9 mouse cellular contexts compared by ENCODE assay signal in the genomic region with DNA sequence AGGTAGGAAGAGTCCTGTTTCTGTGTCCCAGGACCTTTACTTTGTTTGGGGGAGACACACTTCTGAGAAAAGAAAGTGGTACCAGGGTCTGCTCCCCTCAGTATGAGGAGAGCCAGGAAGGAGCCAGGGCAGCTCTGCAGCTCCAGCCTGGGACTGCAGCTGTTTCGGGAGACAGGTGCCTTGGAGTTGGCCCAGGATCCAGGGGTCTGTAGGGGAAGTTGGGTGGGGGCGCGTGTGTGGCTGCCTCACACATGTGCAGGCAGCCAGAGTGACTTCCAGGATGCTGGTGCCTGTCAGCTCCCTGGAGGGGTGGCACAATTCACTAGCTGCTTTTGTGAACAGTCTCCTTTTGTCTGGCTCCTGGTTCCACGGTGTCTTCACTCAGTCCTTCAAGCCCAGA. TPM values are rescaled to one million over a fixed set of nuclear protein-coding genes. Genes with fewer than 3 reads are reported as not detected.
DNase-seq lines count a peak whose midpoint lies in the region; ATAC-seq and TF ChIP-seq lines count a peak whose summit lies in the region.
"Had no signal": no experiment of that assay in that cellular context is flagged by ENCODE, and none has a peak within 500 bp of the region (broad histone marks: within the 10 kb centered on the region; RNA-seq: fewer than 3 reads in every experiment).

No protein-coding gene starts in this region.

- H3K4me3 ChIP-seq in heart, embryonic 11.5 days (ENCODE audit: low read depth, low read length): peak overlapping the region; percentile 67
- H3K4me3 ChIP-seq in E14TG2a.4 (replicated peaks; ENCODE audit: low read length): peak overlapping the region; percentile 79
- H3K4me3 ChIP-seq in forebrain, embryonic 16.5 days (replicated peaks; ENCODE audit: low read length): peak overlapping the region; percentile 60
- no peak overlapping the region for H3K4me3 ChIP-seq in liver, embryonic 16.5 days (ENCODE audit: low read depth, low read length)

- H3K9me3 ChIP-seq in heart, embryonic 11.5 days (replicated peaks; ENCODE audit: control insufficient read depth, low read length): no peaks in the 10 kb centered on the region
- H3K9me3 ChIP-seq in E14TG2a.4 (ENCODE audit: low read length): no peaks in the 10 kb centered on the region
- H3K9me3 ChIP-seq in forebrain, embryonic 16.5 days (ENCODE audit: control insufficient read depth, low read length): no peaks in the 10 kb centered on the region
- H3K9me3 ChIP-seq in liver, embryonic 16.5 days (replicated peaks; ENCODE audit: control insufficient read depth, low read length): no peaks in the 10 kb centered on the region

- H3K27ac ChIP-seq in heart, embryonic 11.5 days (ENCODE audit: low read depth, low read length): no peak overlapping the region
- no peak overlapping the region for H3K27ac ChIP-seq in forebrain, embryonic 16.5 days (ENCODE audit: low read length)
- H3K27ac ChIP-seq in liver, embryonic 16.5 days (ENCODE audit: low read length): no peak overlapping the region

- H3K36me3 ChIP-seq in heart, embryonic 11.5 days (ENCODE audit: control insufficient read depth, insufficient read depth, low read length): no peaks in the 10 kb centered on the region
- no peaks in the 10 kb centered on the region for H3K36me3 ChIP-seq in E14TG2a.4 (ENCODE audit: insufficient read depth, low read length)
- H3K36me3 ChIP-seq in forebrain, embryonic 16.5 days (ENCODE audit: control insufficient read depth, insufficient read depth): no peaks in the 10 kb centered on the region
- H3K36me3 ChIP-seq in liver, embryonic 16.5 days (ENCODE audit: control insufficient read depth, insufficient read depth): no peaks in the 10 kb centered on the region

- no peak for ATAC-seq in heart, embryonic 11.5 days (replicated peaks; ENCODE audit: insufficient number of reproducible peaks, low FRiP score, low TSS enrichment)
- peak; percentile 16; the same call in 1 of the 2 replicates for ATAC-seq in forebrain, embryonic 16.5 days
- no peak for ATAC-seq in liver, embryonic 16.5 days (ENCODE audit: low read depth)
- no peak for ATAC-seq in erythroblast, adult 5-6 weeks (replicated peaks; ENCODE audit: low FRiP score, poor library complexity, severe bottlenecking)

- no peak for DNase-seq in heart, postnatal 10 days
- no peak for DNase-seq in MN1 (ENCODE audit: low spot score)
- DNase-seq in layer of hippocampus, postnatal 25 days (ENCODE audit: extremely low spot score in 1 of 2, low spot score in 1 of 2): no peak

- peaks cover 43% of the 10 kb centered on the region for H3K27me3 ChIP-seq in heart, embryonic 11.5 days (ENCODE audit: control insufficient read depth, insufficient read depth, low read length)
- H3K27me3 ChIP-seq in E14TG2a.4 (ENCODE audit: insufficient read depth, low read length): peaks cover 76% of the 10 kb centered on the region
- no peaks in the 10 kb centered on the region for H3K27me3 ChIP-seq in forebrain, embryonic 16.5 days (replicated peaks; ENCODE audit: control insufficient read depth, insufficient read depth, low read length)
- H3K27me3 ChIP-seq in liver, embryonic 16.5 days (ENCODE audit: control insufficient read depth, insufficient read depth, low read depth, low read length): peaks cover 35% of the 10 kb centered on the region

- no peak for TF ChIP-seq CTCF in E14TG2a.4 (conservative IDR thresholded peaks at IDR 0.05; ENCODE audit: low read length)

- intact Hi-C loops in heart, postnatal 10 days (cut with DNase I): no loop called here

- peak overlapping the region; percentile 76 for H3K9ac ChIP-seq in heart, embryonic 11.5 days (ENCODE audit: low read depth, low read length)
- peak overlapping the region; percentile 74 for H3K9ac ChIP-seq in forebrain, embryonic 16.5 days (replicated peaks; ENCODE audit: low read depth, low read length)
- H3K9ac ChIP-seq in liver, embryonic 16.5 days (ENCODE audit: low read depth, low read length): no peak overlapping the region

- H3K4me1 ChIP-seq in heart, embryonic 11.5 days (ENCODE audit: control insufficient read depth, insufficient read depth, low read length): peaks cover 22% of the 10 kb centered on the region
- H3K4me1 ChIP-seq in E14TG2a.4 (replicated peaks; ENCODE audit: low read depth, low read length): peaks cover 10% of the 10 kb centered on the region
- H3K4me1 ChIP-seq in forebrain, embryonic 16.5 days (replicated peaks; ENCODE audit: control insufficient read depth, insufficient read depth, low read length): peaks cover 18% of the 10 kb centered on the region
- H3K4me1 ChIP-seq in liver, embryonic 16.5 days (ENCODE audit: control insufficient read depth, low read depth, low read length): no peaks in the 10 kb centered on the region; the same call in none of the 2 replicates

- peak overlapping the region; percentile 93 for H3K4me2 ChIP-seq in heart, embryonic 11.5 days
- H3K4me2 ChIP-seq in forebrain, embryonic 16.5 days (ENCODE audit: low read length): peak overlapping the region; percentile 91
- peak overlapping the region; percentile 56; the same call in 1 of the 2 replicates for H3K4me2 ChIP-seq in liver, embryonic 16.5 days (ENCODE audit: low read depth, low read length)

- WGBS in heart, embryonic 11.5 days (ENCODE audit: insufficient replicate concordance): 25% methylated on average over 4 of the region's 4 CpGs
- WGBS in forebrain, embryonic 16.5 days: 12% methylated on average over 4 of the region's 4 CpGs
- 20% methylated on average over 4 of the region's 4 CpGs for WGBS in liver, embryonic 16.5 days (ENCODE audit: insufficient replicate concordance)

RNA-seq across cellular contexts. Expression of a gene that starts 1.0 kb away (rescaled TPM):
- polyA plus RNA-seq in heart, embryonic 11.5 days (2014; fragmentation: Nextera tagmentation; extraction: Ambion mirVana): 2.8 and 3.3 TPM in 2 replicates
- total RNA-seq in heart, postnatal 10 days (2021): 10 to 100 TPM; 32.3 to 52.6 TPM
- 7.0 and 7.8 TPM in 2 replicates for polyA plus RNA-seq in forebrain, embryonic 16.5 days (2015; fragmentation: Nextera tagmentation; extraction: Ambion mirVana)
- 0.08 and 0.19 TPM in 2 replicates for polyA plus RNA-seq in liver, embryonic 16.5 days (2015; fragmentation: Nextera tagmentation; extraction: Ambion mirVana)
- not detected in 2 replicates for total RNA-seq in erythroblast, adult 5-6 weeks (2015; ENCODE audit: low replicate concordance)
- not detected in 2 replicates for total RNA-seq in erythroblast, adult 5-6 weeks (2017; ENCODE audit: low replicate concordance)
- 10 to 100 TPM; 20.2 to 24.0 TPM for total RNA-seq in layer of hippocampus, postnatal 25 days (2021)
- total RNA-seq: neutrophil, adult 5-6 weeks had no signal

RNA-seq across cellular contexts. Expression of a gene that starts 16.3 kb away (rescaled TPM):
- 0.23 and 0.66 TPM in 2 replicates for polyA plus RNA-seq in heart, embryonic 11.5 days (2014; fragmentation: Nextera tagmentation; extraction: Ambion mirVana)
- 1 to 10 TPM; 1.1 TPM for total RNA-seq in heart, postnatal 10 days (2021)
- 0.55 and 0.56 TPM in 2 replicates for polyA plus RNA-seq in forebrain, embryonic 16.5 days (2015; fragmentation: Nextera tagmentation; extraction: Ambion mirVana)
- polyA plus RNA-seq in liver, embryonic 16.5 days (2015; fragmentation: Nextera tagmentation; extraction: Ambion mirVana): 214 and 277 TPM in 2 replicates
- not detected in 2 replicates for total RNA-seq in erythroblast, adult 5-6 weeks (2015; ENCODE audit: low replicate concordance)
- total RNA-seq in erythroblast, adult 5-6 weeks (2017; ENCODE audit: low replicate concordance): not detected in 2 replicates
- total RNA-seq in layer of hippocampus, postnatal 25 days (2021): under 1 TPM; 0.64 to 0.80 TPM
- total RNA-seq: neutrophil, adult 5-6 weeks had no signal

RNA-seq across cellular contexts. Expression of a gene that starts 48.0 kb away (rescaled TPM):
- 130 and 151 TPM in 2 replicates for polyA plus RNA-seq in heart, embryonic 11.5 days (2014; fragmentation: Nextera tagmentation; extraction: Ambion mirVana)
- 10 to 100 TPM; 52.6 to 58.3 TPM for total RNA-seq in heart, postnatal 10 days (2021)
- 151 and 155 TPM in 2 replicates for polyA plus RNA-seq in forebrain, embryonic 16.5 days (2015; fragmentation: Nextera tagmentation; extraction: Ambion mirVana)
- 90.6 and 92.1 TPM in 2 replicates for polyA plus RNA-seq in liver, embryonic 16.5 days (2015; fragmentation: Nextera tagmentation; extraction: Ambion mirVana)
- total RNA-seq in erythroblast, adult 5-6 weeks (2015; ENCODE audit: low replicate concordance): 6.5 and 7.5 TPM in 2 replicates
- total RNA-seq in erythroblast, adult 5-6 weeks (2017; ENCODE audit: low replicate concordance): 10.0 and 17.0 TPM in 2 replicates
- total RNA-seq in layer of hippocampus, postnatal 25 days (2021): 100 to 1,000 TPM; 146 to 151 TPM

Comparison
In these comparisons a context has a peak if more than half of its experiments do, and no peak if none do; other contexts are left out.
1. RNA of a gene that starts 1.0 kb away (total RNA-seq): 32.3 to 52.6 TPM in heart, postnatal 10 days and 20.2 to 24.0 TPM in layer of hippocampus, postnatal 25 days; not detected in erythroblast, adult 5-6 weeks; every median in the first group is over 10 times any median in the second.
2. Peak in every context shown above with its lines, with median percentiles within 50 percentile points of each other: H3K4me2 ChIP-seq.